Mouse (Mus musculus): ENCODE data around the gene Cyb561d2. TPM values are rescaled to one million over a fixed set of nuclear protein-coding genes. Genes with fewer than 3 reads are reported as not detected.

Cyb561d2 gene
- total and polyA plus RNA-seq, 3 experiments = 37.8 to 38.1 TPM; not detected in 1

- peak; percentile 99 for TF ChIP-seq MYC (IDR thresholded peaks at IDR 0.05; ENCODE audit: low read depth, low read length)
- peak; percentile 75 for TF ChIP-seq USF1 (IDR thresholded peaks at IDR 0.05; ENCODE audit: low read depth, low read length)
- peak; percentile 93 for TF ChIP-seq TAL1 (IDR thresholded peaks at IDR 0.05; ENCODE audit: low read length)
- peak; percentile 50 for TF ChIP-seq SIN3A (IDR thresholded peaks at IDR 0.05; ENCODE audit: low read length)
These were observed 46.0 kb upstream of the Cyb561d2 start (continued) for GRCm38 (mm10) chr9:107587833-107588639.

GRCm38 (mm10) chr9:107586974-107587832 is 45.2 kb upstream of the Cyb561d2 start, which contains the start of gene Ifrd2:
Gene Ifrd2 (plus strand): TSS chr9:107587642.
- Histone ChIP-seq H3K36me3 (ENCODE audit: control insufficient read depth in 1 of 2, insufficient read depth in 2 of 2, low read length in 2 of 2) (peaks cover 4 to 29% of the 10 kb centered on the region in 2 experiments; a peak in 3 of 4 replicates), H3K4me3 (ENCODE audit: control insufficient read depth in 1 of 2, insufficient read depth in 1 of 2, low read depth in 2 of 2, low read length in 2 of 2) (peak within 1 kb of the TSS; percentile 55 to 86), H3K4me1 (ENCODE audit: control insufficient read depth in 1 of 2, insufficient read depth in 2 of 2, low read length in 2 of 2) (peaks cover 16 to 31% of the 10 kb centered on the region in 2 experiments; a peak in 3 of 4 replicates), H3K9ac (ENCODE audit: control insufficient read depth, low read depth, low read length, poor library complexity, severe bottlenecking) (peak within 1 kb of the TSS; percentile 99), H3K27ac (ENCODE audit: control insufficient read depth, low read depth, low read length) (peak within 1 kb of the TSS; percentile 99), H3K27me3 (ENCODE audit: control insufficient read depth in 1 of 2, insufficient read depth in 2 of 2, low read length in 2 of 2) (no peaks in the 10 kb centered on the region), H3K79me2 (ENCODE audit: control insufficient read depth, insufficient read depth, low read length, poor library complexity) (peaks cover 47% of the 10 kb centered on the region), H3K9me3 (replicated peaks; ENCODE audit: insufficient read depth, low read length) (no peaks in the 10 kb centered on the region)
- DNase-seq (ENCODE audit: low read depth, low spot score) = peak; percentile 99
- TF ChIP-seq MYC (IDR thresholded peaks at IDR 0.05; ENCODE audit: low read depth, low read length) (no peak), SIN3A (IDR thresholded peaks at IDR 0.05; ENCODE audit: low read length) (peak; percentile 93), SMC3 (IDR thresholded peaks at IDR 0.05; ENCODE audit: low read depth, low read length) (no peak), ETS1 (IDR thresholded peaks at IDR 0.05; ENCODE audit: low read depth, low read length) (peak; percentile 95), KAT2A (conservative IDR thresholded peaks at IDR 0.05; ENCODE audit: low read depth, low read length) (peak; percentile 99), USF2 (IDR thresholded peaks at IDR 0.05; ENCODE audit: borderline replicate concordance in 1 of 2, insufficient read depth in 1 of 2, low read depth in 1 of 2, low read length in 2 of 2) (no peak), HCFC1 (IDR thresholded peaks at IDR 0.05; ENCODE audit: low read depth, low read length) (peak; percentile 97), CHD2 (IDR thresholded peaks at IDR 0.05; ENCODE audit: low read length) (peak; percentile 59), ZKSCAN1 (IDR thresholded peaks at IDR 0.05; ENCODE audit: low read depth, low read length) (no peak), NRF1 (IDR thresholded peaks at IDR 0.05; ENCODE audit: insufficient read depth, low read depth, low read length, poor library complexity, severe bottlenecking) (peak; percentile 58; the same call in 1 of the 2 replicates), MAZ (IDR thresholded peaks at IDR 0.05; ENCODE audit: low read depth, low read length) (peak; percentile 99), MYB (IDR thresholded peaks at IDR 0.05; ENCODE audit: low read depth, low read length) (peak; percentile 80), MAFK (IDR thresholded peaks at IDR 0.05; ENCODE audit: borderline replicate concordance, low read depth, low read length) (no peak), NELFE (IDR thresholded peaks at IDR 0.05; ENCODE audit: low read depth, low read length) (peak; percentile 83), GABPA (IDR thresholded peaks at IDR 0.05; ENCODE audit: low read depth, low read length) (no peak; the same call in 1 of the 2 replicates), RCOR1 (IDR thresholded peaks at IDR 0.05; ENCODE audit: low read depth, low read length) (peak; percentile 40; the same call in 1 of the 2 replicates), CTCF (IDR thresholded peaks at IDR 0.05 in 2 of 3, conservative IDR thresholded peaks at IDR 0.05 in 1 of 3; ENCODE audit: control insufficient read depth in 1 of 3, insufficient read depth in 1 of 3, low read depth in 2 of 3, low read length in 3 of 3, poor library complexity in 1 of 3, severe bottlenecking in 1 of 3) (0 out of 6 replicates have a peak, but pooled peaks of 1 of the 3 experiments have one; percentile 12), JUND (IDR thresholded peaks at IDR 0.05; ENCODE audit: low read depth, low read length) (no peak), POLR2AphosphoS2 (IDR thresholded peaks at IDR 0.05; ENCODE audit: low read length) (peak; percentile 94; the same call in 1 of the 2 replicates), CHD1 (IDR thresholded peaks at IDR 0.05; ENCODE audit: low read depth, low read length) (no peak), E2F4 (IDR thresholded peaks at IDR 0.05; ENCODE audit: borderline replicate concordance, low read depth, low read length) (no peak), POLR2AphosphoS5 (IDR thresholded peaks at IDR 0.05; ENCODE audit: borderline replicate concordance, low read depth, low read length) (peak; percentile 83; the same call in 1 of the 2 replicates), TBP (IDR thresholded peaks at IDR 0.05; ENCODE audit: low read depth, low read length) (peak; percentile 90), TAL1 (IDR thresholded peaks at IDR 0.05; ENCODE audit: low read length) (peak; percentile 98), EP300 (IDR thresholded peaks at IDR 0.05; ENCODE audit: low read depth in 1 of 2, low read length in 2 of 2) (peak; percentile 86 to 95), POLR2A (IDR thresholded peaks at IDR 0.05; ENCODE audit: control insufficient read depth in 1 of 2, insufficient read depth in 1 of 2, low read depth in 1 of 2, low read length in 2 of 2, poor library complexity in 1 of 2) (peak in 1 of 2 experiments; percentile 91; a peak in 2 of 4 replicates), GATA1 (IDR thresholded peaks at IDR 0.05; ENCODE audit: low read depth, low read length) (peak; percentile 95), ZNF384 (IDR thresholded peaks at IDR 0.05; ENCODE audit: low read depth, low read length) (peak; percentile 89), BHLHE40 (IDR thresholded peaks at IDR 0.05; ENCODE audit: borderline replicate concordance, low read depth, low read length) (peak; percentile 70), ZC3H11A (IDR thresholded peaks at IDR 0.05; ENCODE audit: low read depth, low read length) (no peak)

Measured in MEL (cell line).